Mouse (Mus musculus) megakaryocyte, embryonic 14.5 days (primary cell): ENCODE data around the gene Cerk.

Experiments used
- FLI1 ChIP-seq: IDR thresholded peaks from 2 replicates; pipeline ENCODE4 v1.6.1; 2012; ENCODE audit warnings: low read length, inconsistent platforms, mixed read lengths
- GATA1 ChIP-seq: IDR thresholded peaks from 3 replicates; pipeline ENCODE4 v1.6.1; 2012; ENCODE audit warnings: mixed read lengths, low read length, inconsistent platforms, borderline replicate concordance

DNA sequence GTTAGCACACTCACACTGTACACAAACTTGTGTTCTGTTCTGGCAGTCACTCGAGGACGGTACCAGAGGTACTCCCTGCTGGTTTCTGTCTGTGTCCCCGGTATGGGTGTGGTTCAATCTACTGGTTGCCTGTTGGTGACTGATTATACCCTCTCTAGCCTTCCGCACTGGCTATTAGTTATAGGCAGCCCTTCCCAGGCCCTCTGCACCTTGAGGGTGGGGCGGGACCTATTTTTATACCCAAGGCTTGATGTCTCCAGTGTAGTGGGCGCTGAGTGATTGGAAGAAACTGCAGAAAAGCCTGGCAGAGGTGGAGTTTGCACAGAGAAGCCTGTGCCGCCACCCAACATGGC, 80.6 kb downstream of the Cerk start:
- TF ChIP-seq GATA1: no peak
- TF ChIP-seq FLI1: no peak
